Mouse (Mus musculus) C2C12 (cell line): ENCODE results near the gene Itga1. TPM values are rescaled to one million over a fixed set of nuclear protein-coding genes. Genes with fewer than 3 reads are reported as not detected.

ENCODE experiments used
- H3K27me3 ChIP-seq: one replicate; pipeline ENCODE4 v1.6.1; 2011; ENCODE audit not compliant: control insufficient read depth, insufficient read depth, insufficient read length
- H3K36me3 ChIP-seq: one replicate; pipeline ENCODE4 v1.6.1; 2011; ENCODE audit not compliant: control insufficient read depth, insufficient read depth
- H3K4me3 ChIP-seq: one replicate; pipeline ENCODE4 v1.5.1; 2011; ENCODE audit warnings: mild to moderate bottlenecking, control low read depth; ENCODE audit not compliant: poor library complexity, insufficient read depth, severe bottlenecking
- H3K79me2 ChIP-seq: one replicate; pipeline ENCODE4 v1.6.1; 2011; ENCODE audit not compliant: control insufficient read depth, insufficient read depth
- H3K79me3 ChIP-seq: one replicate; pipeline ENCODE4 v1.6.1; 2011; ENCODE audit warnings: low read depth, control low read depth
- H3ac ChIP-seq: one replicate; pipeline ENCODE3; 2011; ENCODE audit warnings: low read depth; ENCODE audit not compliant: control insufficient read depth, insufficient read length
- CEBPB ChIP-seq: IDR thresholded peaks from one replicate; pipeline ENCODE4 v1.6.1; 2011; ENCODE audit warnings: low read depth, mild to moderate bottlenecking, control low read depth, moderate library complexity
- CTCF ChIP-seq: IDR thresholded peaks from one replicate; pipeline ENCODE4 v1.5.1; 2011; ENCODE audit not compliant: control insufficient read depth, insufficient read depth, insufficient read length
- FOSL1 ChIP-seq: IDR thresholded peaks from one replicate; pipeline ENCODE4 v1.8.0; 2011; ENCODE audit warnings: mild to moderate bottlenecking, low read length; ENCODE audit not compliant: poor library complexity, insufficient read depth, severe bottlenecking
- MAX ChIP-seq: IDR thresholded peaks from one replicate; pipeline ENCODE4 v1.6.1; 2011; ENCODE audit warnings: mild to moderate bottlenecking, control low read depth
- MYOD1 ChIP-seq: IDR thresholded peaks from one replicate; pipeline ENCODE4 v1.6.1; 2011; ENCODE audit warnings: low read depth; ENCODE audit not compliant: control insufficient read depth, insufficient read length
- MYOG ChIP-seq: IDR thresholded peaks from one replicate; pipeline ENCODE4 v1.6.1; 2011; ENCODE audit not compliant: control insufficient read depth, insufficient read length; ENCODE audit errors: extremely low read depth
- USF1 ChIP-seq: IDR thresholded peaks from one replicate; pipeline ENCODE4 v1.6.1; 2011; ENCODE audit warnings: low read depth, mild to moderate bottlenecking, control low read depth, moderate library complexity
- polyA plus RNA-seq: library from polyadenylated mRNA; unstranded; fragments of >200 nt; fragmentation: generic; extraction: Trizol; gene quantifications from one replicate; pipeline ENCODE4 v1.2.1, GENCODE M21; 2012; ENCODE audit warnings: missing spikeins

Gene Itga1
- polyA plus RNA-seq, 1 experiment, result 0.04 TPM

GRCm38 (mm10) chr13:114907876-114908275, 193.9 kb downstream of the Itga1 start:
- no peaks in the 10 kb centered on the region for H3K36me3 ChIP-seq
- no peak for TF ChIP-seq MAX
- no peak for TF ChIP-seq MYOG
- TF ChIP-seq CTCF, result no peak
- no peak for TF ChIP-seq MYOD1
- TF ChIP-seq USF1, result no peak
- no peak for TF ChIP-seq FOSL1
- TF ChIP-seq CEBPB, result no peak
- no peaks in the 10 kb centered on the region for H3K27me3 ChIP-seq
- no peaks in the 10 kb centered on the region for H3K79me3 ChIP-seq
- H3K4me3 ChIP-seq, result no peak overlapping the region
- no peak overlapping the region for H3ac ChIP-seq
- no peaks in the 10 kb centered on the region for H3K79me2 ChIP-seq

Other genes starting within 250 kb of the Itga1 start
- gene Itga2, start 169.9 kb downstream of the Itga1 start, polyA plus RNA-seq, result 0.01 TPM
- gene Pelo, start 11.8 kb downstream of the Itga1 start, polyA plus RNA-seq, result 22.5 TPM
- 0.12 TPM for gene Gm49395, start within 50 bp of the Itga1 start, polyA plus RNA-seq